Mouse (Mus musculus) olfactory bulb, adult 2 months (tissue): ENCODE data around the gene Dscam. TPM values are rescaled to one million over a fixed set of nuclear protein-coding genes. Genes with fewer than 3 reads are reported as not detected.

ENCODE experiments used
- H3K27ac ChIP-seq: fragments of 200-500 bp; 2 replicates; pipeline ENCODE4 v1.5.1; 2012; ENCODE audit warnings: low read depth, low read length; ENCODE audit not compliant: insufficient read depth
- H3K4me1 ChIP-seq: fragments of 200-500 bp; 2 replicates; pipeline ENCODE4 v1.6.1; 2012; ENCODE audit warnings: low read length; ENCODE audit not compliant: control insufficient read depth, insufficient read depth
- H3K4me3 ChIP-seq: fragments of 200-500 bp; 2 replicates; pipeline ENCODE4 v1.5.1; 2012; ENCODE audit warnings: mild to moderate bottlenecking, low read depth, low read length, moderate library complexity; ENCODE audit not compliant: insufficient read depth
- CTCF ChIP-seq: fragments of 200-500 bp; IDR thresholded peaks from 2 replicates; pipeline ENCODE4 v1.5.1; 2012; ENCODE audit warnings: low read depth, mild to moderate bottlenecking, low read length, moderate library complexity; ENCODE audit not compliant: insufficient read depth
- POLR2A ChIP-seq: fragments of 200-500 bp; IDR thresholded peaks from 2 replicates; pipeline ENCODE4 v1.6.1; 2012; ENCODE audit warnings: mild to moderate bottlenecking, low read depth, low read length, moderate library complexity; ENCODE audit not compliant: insufficient read depth
- WGBS: fragments of 180-500 bp; shearing (Covaris S2); methylation state at CpG from one replicate; pipeline ENCODE4 v1.1.7; 2018; 5-methylcytosine and 5-hydroxymethylcytosine counted together
- polyA plus RNA-seq: library from polyadenylated mRNA; stranded (reverse); fragments of >200 nt; gene quantifications from 2 replicates; pipeline ENCODE4 v1.2.4, GENCODE M21; 2012; ENCODE audit warnings: low replicate concordance; ENCODE audit not compliant: missing spikeins, insufficient read depth, insufficient read length

Gene Dscam
- polyA plus RNA-seq, 1 experiment = 97.5 TPM

DNA sequence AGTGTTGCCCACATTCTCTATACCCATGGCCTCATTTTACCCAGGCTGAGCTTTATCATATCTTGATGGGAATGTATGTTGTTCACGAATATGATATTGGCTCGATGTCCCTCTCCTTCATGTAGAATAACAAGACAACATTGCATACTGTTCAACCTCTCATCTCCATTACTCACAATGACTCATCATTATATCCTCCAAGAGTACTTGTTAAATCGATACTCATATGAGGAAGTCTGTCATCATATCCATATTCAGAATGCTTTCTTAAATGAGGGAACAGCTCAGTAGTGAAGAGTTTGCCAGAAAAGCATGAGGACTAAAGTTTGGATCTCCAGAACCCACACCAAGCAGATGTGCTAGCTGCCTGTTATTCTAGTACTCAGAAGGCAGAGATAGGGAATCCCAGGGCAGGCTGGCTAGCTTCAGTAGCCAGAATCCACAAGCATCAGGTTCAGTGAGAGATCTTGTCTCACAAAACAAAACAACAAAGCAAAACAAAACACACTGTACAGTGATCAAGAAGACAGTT, 327.7 kb downstream of the Dscam start:
- Histone ChIP-seq H3K4me3 (no peak overlapping the region), H3K27ac (no peak overlapping the region), H3K4me1 (peaks cover 21% of the 10 kb centered on the region)
- TF ChIP-seq CTCF = no peak
- WGBS = 86% methylated on average over 3 of the region's 3 CpGs

DNA sequence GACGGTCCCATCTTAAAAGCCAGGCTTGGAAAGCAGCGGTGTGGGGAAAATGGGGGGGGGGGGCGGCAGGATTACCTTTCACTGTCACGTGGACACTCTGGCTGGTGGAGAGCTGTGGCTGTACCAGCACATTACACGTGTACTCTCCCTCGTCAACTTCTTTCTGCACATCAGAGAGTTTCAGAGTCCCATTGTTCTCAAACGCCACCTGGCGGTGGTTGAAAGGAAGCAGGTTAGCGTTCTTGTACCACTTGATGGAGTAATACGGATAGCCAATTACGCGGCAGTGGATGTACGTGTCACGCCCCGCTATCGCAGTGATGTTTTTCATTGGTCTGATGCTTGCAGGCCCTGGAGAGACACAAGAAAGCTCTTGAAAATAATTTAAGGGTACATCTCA, 350.9 kb downstream of the Dscam start:
- Histone ChIP-seq H3K4me1 (no peaks in the 10 kb centered on the region), H3K27ac (no peak overlapping the region), H3K4me3 (no peak overlapping the region)
- WGBS = 30% methylated on average over 16 of the region's 16 CpGs
- TF ChIP-seq POLR2A = no peak
- TF ChIP-seq CTCF = 0 out of 2 replicates have a peak, but pooled peaks have one; percentile 37

DNA sequence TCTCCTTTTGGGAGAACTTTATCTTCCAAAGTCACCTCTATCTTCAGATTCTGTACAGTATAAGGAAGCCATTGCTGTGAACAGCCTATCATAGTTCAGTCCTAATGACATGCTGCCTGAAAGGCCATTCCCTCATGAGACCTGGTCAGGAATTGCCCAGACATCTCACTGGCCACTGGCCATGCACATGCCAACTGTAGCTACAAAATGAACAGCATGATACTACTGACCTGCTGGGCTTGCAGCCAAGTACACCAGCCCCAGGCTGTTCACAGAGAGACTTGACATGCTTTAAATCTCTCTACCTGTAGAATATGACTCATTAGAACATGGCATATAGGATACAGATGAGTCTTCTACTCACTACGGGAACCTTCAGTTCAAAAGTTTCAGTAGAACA, 364.3 kb downstream of the Dscam start:
- TF ChIP-seq CTCF (no peak), POLR2A (no peak)
- Histone ChIP-seq H3K4me1 (no peaks in the 10 kb centered on the region), H3K4me3 (no peak overlapping the region), H3K27ac (no peak overlapping the region)
- WGBS = 88% methylated on average over 1 of the region's 1 CpGs

GRCm38 (mm10) chr16:96802636-96803035, 367.9 kb downstream of the Dscam start:
- H3K4me1 ChIP-seq = no peaks in the 10 kb centered on the region
- WGBS = 79% methylated on average over 2 of the region's 2 CpGs
- TF ChIP-seq POLR2A (no peak), CTCF (no peak)
- H3K27ac ChIP-seq = no peak overlapping the region
- H3K4me3 ChIP-seq = no peak overlapping the region

- no peak overlapping the region for H3K4me3 ChIP-seq
- 93% methylated on average over 1 of the region's 1 CpGs for WGBS
- no peaks in the 10 kb centered on the region for H3K4me1 ChIP-seq
- TF ChIP-seq CTCF (no peak), POLR2A (no peak)
- no peak overlapping the region for H3K27ac ChIP-seq
Measured at GRCm38 (mm10) chr16:96801650-96802237, 368.8 kb downstream of the Dscam start.

DNA sequence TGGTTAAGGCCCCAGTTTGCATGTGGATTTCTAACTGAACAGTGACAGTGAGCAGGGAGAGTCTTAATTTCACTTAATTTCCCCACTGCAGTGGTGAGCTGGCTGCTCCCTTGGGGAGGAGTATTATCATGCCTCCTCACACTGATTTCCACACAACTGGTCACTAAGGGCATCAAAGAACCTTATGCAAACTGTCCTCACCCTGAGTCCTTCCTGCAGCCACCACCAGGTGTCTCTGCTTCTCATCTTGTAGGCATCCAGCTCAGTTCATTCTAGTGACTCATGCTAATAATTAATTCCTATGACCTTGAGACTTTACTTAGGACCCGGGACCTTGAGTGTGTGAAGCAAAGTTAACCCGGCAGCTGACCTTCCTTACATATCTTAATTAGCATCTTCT, 375.1 kb downstream of the Dscam start:
- Histone ChIP-seq H3K27ac (no peak overlapping the region), H3K4me1 (no peaks in the 10 kb centered on the region), H3K4me3 (no peak overlapping the region)
- TF ChIP-seq CTCF (no peak), POLR2A (no peak)
- WGBS = 56% methylated on average over 2 of the region's 2 CpGs

- no peaks in the 10 kb centered on the region for H3K4me1 ChIP-seq
- WGBS = 82% methylated on average over 2 of the region's 2 CpGs
- no peak overlapping the region for H3K4me3 ChIP-seq
- H3K27ac ChIP-seq = no peak overlapping the region
- TF ChIP-seq POLR2A (no peak), CTCF (no peak)
Measured at GRCm38 (mm10) chr16:96791307-96791706, 379.2 kb downstream of the Dscam start.

- no peaks in the 10 kb centered on the region for H3K4me1 ChIP-seq
- 31% methylated on average over 5 of the region's 5 CpGs for WGBS
- no peak overlapping the region for H3K27ac ChIP-seq
- H3K4me3 ChIP-seq = no peak overlapping the region
- TF ChIP-seq POLR2A (no peak), CTCF (no peak)
Measured at GRCm38 (mm10) chr16:96788286-96788685, 382.3 kb downstream of the Dscam start.

- 68% methylated on average over 5 of the region's 5 CpGs for WGBS
- no peak overlapping the region for H3K27ac ChIP-seq
- TF ChIP-seq POLR2A = no peak
- no peak for TF ChIP-seq CTCF
- no peak overlapping the region for H3K4me3 ChIP-seq
- H3K4me1 ChIP-seq = no peaks in the 10 kb centered on the region
Measured at GRCm38 (mm10) chr16:96779021-96779420, 391.5 kb downstream of the Dscam start.

GRCm38 (mm10) chr16:96774245-96774644, 396.3 kb downstream of the Dscam start:
- 90% methylated on average over 1 of the region's 1 CpGs for WGBS
- Histone ChIP-seq H3K4me1 (no peaks in the 10 kb centered on the region), H3K27ac (no peak overlapping the region), H3K4me3 (no peak overlapping the region)
- no peak for TF ChIP-seq POLR2A
